Mouse (Mus musculus): ENCODE measurements around the gene Aqp3.

DNA sequence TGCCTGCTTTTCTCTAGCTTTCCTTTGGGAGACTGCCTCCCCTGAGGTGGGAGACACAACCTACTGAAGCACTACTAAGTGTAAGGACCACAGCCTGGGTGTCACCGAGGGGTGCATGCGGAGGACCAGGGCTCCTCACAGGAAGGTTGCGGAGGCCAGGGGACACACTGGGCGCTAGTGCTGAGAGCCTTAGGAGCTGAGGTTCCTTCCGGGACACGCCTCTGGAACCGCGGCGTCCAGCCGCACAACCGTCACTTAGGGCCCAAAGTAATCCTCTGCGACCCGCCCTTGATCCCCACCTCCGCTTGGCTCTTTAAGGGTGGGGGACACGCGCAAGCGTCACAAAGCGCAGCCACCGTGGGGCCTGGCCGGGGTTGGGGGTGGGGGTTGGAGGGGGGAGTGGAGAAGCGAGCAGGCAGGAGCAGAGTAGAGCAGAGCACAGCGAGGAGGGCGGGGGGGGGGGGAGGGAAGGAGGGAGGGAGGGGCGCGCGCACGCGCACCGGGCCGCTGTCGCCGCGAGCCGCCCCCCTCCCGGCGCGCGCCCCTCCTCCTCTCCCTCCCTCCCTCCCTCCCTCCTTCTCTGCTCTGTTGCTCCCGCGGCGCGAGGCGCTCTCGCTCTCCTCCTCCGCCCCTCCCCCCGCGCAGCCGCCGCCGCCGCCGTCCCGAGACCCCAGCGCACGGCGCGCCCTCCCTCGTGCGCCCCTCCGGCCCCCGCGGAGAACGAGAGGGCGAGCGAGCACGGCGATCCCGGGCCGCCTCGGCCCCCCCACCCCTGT lies 37.1 kb upstream of the Aqp3 start:
- TF ChIP-seq CTCF (IDR thresholded peaks at IDR 0.05; ENCODE audit: low read depth) (no peak), EP300 (IDR thresholded peaks at IDR 0.05; ENCODE audit: low read depth) (no peak)

Measured in liver, postnatal 0 days (tissue).